ENCODE assay signal across 20 mouse cellular contexts in genomic region chr9:65743322-65743721, GRCm38 (mm10).
DNase-seq lines count a peak whose midpoint lies in the region; ATAC-seq lines count a peak whose summit lies in the region.
"Had no signal": no experiment of that assay in that cellular context is flagged by ENCODE, and none has a peak within 500 bp of the region (broad histone marks: within the 10 kb centered on the region; RNA-seq: fewer than 3 reads in every experiment).

No protein-coding gene starts in this region.

- no peak overlapping the region for H3K9ac ChIP-seq in forebrain, embryonic 13.5 days
- H3K9ac ChIP-seq in forebrain, embryonic 11.5 days (ENCODE audit: low read length) = no peak overlapping the region
- H3K9ac ChIP-seq in midbrain, embryonic 12.5 days (replicated peaks) = no peak overlapping the region
- no peak overlapping the region for H3K9ac ChIP-seq in hindbrain, embryonic 16.5 days (ENCODE audit: low read depth, low read length)
- H3K9ac ChIP-seq: embryonic facial prominence, embryonic 15.5 days; limb, embryonic 12.5 days; liver, embryonic 13.5 days; lung, embryonic 14.5 days had no signal

- H3K4me1 ChIP-seq in forebrain, embryonic 13.5 days = peaks cover 46% of the 10 kb centered on the region
- peaks cover 24% of the 10 kb centered on the region for H3K4me1 ChIP-seq in forebrain, embryonic 11.5 days (replicated peaks; ENCODE audit: control insufficient read depth, insufficient read depth, low read length)
- peaks cover 43% of the 10 kb centered on the region for H3K4me1 ChIP-seq in midbrain, embryonic 12.5 days
- peaks cover 46% of the 10 kb centered on the region for H3K4me1 ChIP-seq in midbrain, embryonic 10.5 days
- H3K4me1 ChIP-seq in hindbrain, embryonic 16.5 days (ENCODE audit: control insufficient read depth, insufficient read depth, low read depth, low read length) = peaks cover 35% of the 10 kb centered on the region

- no peaks in the 10 kb centered on the region for H3K9me3 ChIP-seq in forebrain, embryonic 13.5 days (replicated peaks)
- H3K9me3 ChIP-seq in forebrain, embryonic 11.5 days (ENCODE audit: control insufficient read depth, low read length) = no peaks in the 10 kb centered on the region; the same call in 1 of the 2 replicates
- H3K9me3 ChIP-seq in midbrain, embryonic 12.5 days = no peaks in the 10 kb centered on the region
- no peaks in the 10 kb centered on the region for H3K9me3 ChIP-seq in midbrain, embryonic 10.5 days (replicated peaks)
- no peaks in the 10 kb centered on the region for H3K9me3 ChIP-seq in hindbrain, embryonic 16.5 days (ENCODE audit: control insufficient read depth, low read length)
- H3K9me3 ChIP-seq: embryonic facial prominence, embryonic 15.5 days; G1E; limb, embryonic 12.5 days; liver, embryonic 13.5 days had no signal

- no peaks in the 10 kb centered on the region for H3K27me3 ChIP-seq in forebrain, embryonic 13.5 days
- H3K27me3 ChIP-seq in forebrain, embryonic 11.5 days (ENCODE audit: control insufficient read depth, insufficient read depth, low read length) = no peaks in the 10 kb centered on the region
- no peaks in the 10 kb centered on the region for H3K27me3 ChIP-seq in midbrain, embryonic 12.5 days
- H3K27me3 ChIP-seq in midbrain, embryonic 10.5 days (ENCODE audit: low read depth, poor library complexity, severe bottlenecking) = no peaks in the 10 kb centered on the region
- no peaks in the 10 kb centered on the region for H3K27me3 ChIP-seq in hindbrain, embryonic 16.5 days (replicated peaks; ENCODE audit: control insufficient read depth, insufficient read depth, low read length)
- H3K27me3 ChIP-seq: embryonic facial prominence, embryonic 15.5 days; limb, embryonic 12.5 days; liver, embryonic 13.5 days had no signal

- DNase-seq in forebrain, embryonic 11.5 days (ENCODE audit: low spot score) = no peak
- no peak for DNase-seq in midbrain, embryonic 10.5 days (ENCODE audit: low spot score)
- no peak for DNase-seq in lung, postnatal 14 days
- DNase-seq in frontal cortex, postnatal 10 days (ENCODE audit: low spot score in 2 of 2) = no peak
- DNase-seq: cerebellum, adult 11-12 months; cerebellum, postnatal 25 days; gastrocnemius, adult 2 months; kidney, adult 11 months; liver, embryonic 13.5 days; spleen, adult 18-20 months; thymus, postnatal 36 days had no signal

- no peak for ATAC-seq in forebrain, embryonic 13.5 days
- ATAC-seq in forebrain, embryonic 11.5 days (replicated peaks; ENCODE audit: low FRiP score) = no peak
- no peak for ATAC-seq in midbrain, embryonic 12.5 days (ENCODE audit: low FRiP score, low read depth)
- ATAC-seq in hindbrain, embryonic 16.5 days = no peak
- ATAC-seq: activated CD4-positive, CD25-positive, alpha-beta regulatory T cell, adult 4 months had no signal

- H3K36me3 ChIP-seq in forebrain, embryonic 13.5 days (ENCODE audit: poor library complexity, severe bottlenecking) = peaks cover 5% of the 10 kb centered on the region
- no peaks in the 10 kb centered on the region for H3K36me3 ChIP-seq in forebrain, embryonic 11.5 days (ENCODE audit: control insufficient read depth, insufficient read depth, low read length)
- H3K36me3 ChIP-seq in midbrain, embryonic 12.5 days = no peaks in the 10 kb centered on the region
- H3K36me3 ChIP-seq in midbrain, embryonic 10.5 days = peaks cover 28% of the 10 kb centered on the region
- H3K36me3 ChIP-seq in hindbrain, embryonic 16.5 days (ENCODE audit: control insufficient read depth, insufficient read depth, low read length) = no peaks in the 10 kb centered on the region

- peak overlapping the region; percentile 94 for H3K27ac ChIP-seq in forebrain, embryonic 13.5 days
- no peak overlapping the region for H3K27ac ChIP-seq in forebrain, embryonic 11.5 days (ENCODE audit: low read depth, low read length)
- peak overlapping the region; percentile 87 for H3K27ac ChIP-seq in midbrain, embryonic 12.5 days (replicated peaks)
- no peak overlapping the region for H3K27ac ChIP-seq in midbrain, embryonic 10.5 days (replicated peaks)
- H3K27ac ChIP-seq in hindbrain, embryonic 16.5 days (ENCODE audit: low read depth, low read length) = peak overlapping the region; percentile 71; the same call in 1 of the 2 replicates
- H3K27ac ChIP-seq: embryonic facial prominence, embryonic 15.5 days; gastrocnemius, adult 2 months; liver, embryonic 13.5 days; macrophage had no signal

- no peak overlapping the region for H3K4me2 ChIP-seq in forebrain, embryonic 13.5 days
- no peak overlapping the region for H3K4me2 ChIP-seq in forebrain, embryonic 11.5 days (ENCODE audit: low read depth, low read length, severe bottlenecking)
- no peak overlapping the region for H3K4me2 ChIP-seq in midbrain, embryonic 12.5 days (replicated peaks)
- no peak overlapping the region for H3K4me2 ChIP-seq in hindbrain, embryonic 16.5 days (ENCODE audit: low read length)
- H3K4me2 ChIP-seq: embryonic facial prominence, embryonic 15.5 days; limb, embryonic 12.5 days; liver, embryonic 13.5 days; lung, embryonic 14.5 days had no signal

- no peak overlapping the region for H3K4me3 ChIP-seq in forebrain, embryonic 13.5 days
- no peak overlapping the region for H3K4me3 ChIP-seq in forebrain, embryonic 11.5 days (ENCODE audit: low read depth, low read length)
- H3K4me3 ChIP-seq in midbrain, embryonic 12.5 days = no peak overlapping the region
- no peak overlapping the region for H3K4me3 ChIP-seq in midbrain, embryonic 10.5 days
- H3K4me3 ChIP-seq in hindbrain, embryonic 16.5 days (ENCODE audit: low read length) = no peak overlapping the region
- H3K4me3 ChIP-seq: embryonic facial prominence, embryonic 15.5 days; gastrocnemius, adult 2 months; limb, embryonic 12.5 days; liver, embryonic 13.5 days had no signal

Comparison
In these comparisons a context has a peak if more than half of its experiments do, and no peak if none do; other contexts are left out.
1. H3K27ac ChIP-seq: peak in forebrain, embryonic 13.5 days (single experiment), midbrain, embryonic 12.5 days (single experiment) and hindbrain, embryonic 16.5 days (single experiment); none in forebrain, embryonic 11.5 days (single experiment) and midbrain, embryonic 10.5 days (single experiment).